Mouse (Mus musculus): Measurements from ENCODE around the gene Usp15.

Usp15 gene

GRCm38 (mm10) chr10:123091737-123092136 is 105.1 kb downstream of the Usp15 start:
- no peak for TF ChIP-seq GATA4 (IDR thresholded peaks at IDR 0.05; ENCODE audit: insufficient replicate concordance, low read length)

DNA sequence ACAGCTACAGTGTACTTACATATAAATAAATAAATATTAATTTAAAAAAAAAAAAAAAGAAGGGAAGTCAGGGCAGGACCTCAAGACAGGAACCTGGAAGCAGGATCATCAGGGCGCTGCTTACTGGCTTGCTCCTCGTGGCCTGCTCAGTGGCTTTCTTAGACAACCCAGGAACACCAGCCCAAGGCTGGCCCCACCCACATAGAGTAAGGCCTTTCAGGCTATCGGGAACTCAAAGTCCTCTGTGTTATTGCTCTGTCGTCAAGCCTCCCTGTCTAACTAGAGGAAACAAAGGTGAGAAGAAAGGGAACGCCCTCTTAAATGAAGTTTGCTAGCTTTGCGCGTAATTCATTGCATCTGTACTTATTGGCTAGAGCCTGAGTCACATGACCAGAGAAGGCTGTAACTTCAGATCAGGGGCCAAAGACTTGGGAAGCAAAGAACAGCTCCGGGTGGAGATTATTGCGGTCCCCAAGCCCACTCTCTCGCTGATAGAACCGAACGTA is 107.3 kb downstream of the Usp15 start:
- TF ChIP-seq GATA4 (IDR thresholded peaks at IDR 0.05; ENCODE audit: insufficient replicate concordance, low read length) = no peak

GRCm38 (mm10) chr10:123086847-123087246 is 109.9 kb downstream of the Usp15 start:
- TF ChIP-seq GATA4 (IDR thresholded peaks at IDR 0.05; ENCODE audit: insufficient replicate concordance, low read length) = no peak

DNA sequence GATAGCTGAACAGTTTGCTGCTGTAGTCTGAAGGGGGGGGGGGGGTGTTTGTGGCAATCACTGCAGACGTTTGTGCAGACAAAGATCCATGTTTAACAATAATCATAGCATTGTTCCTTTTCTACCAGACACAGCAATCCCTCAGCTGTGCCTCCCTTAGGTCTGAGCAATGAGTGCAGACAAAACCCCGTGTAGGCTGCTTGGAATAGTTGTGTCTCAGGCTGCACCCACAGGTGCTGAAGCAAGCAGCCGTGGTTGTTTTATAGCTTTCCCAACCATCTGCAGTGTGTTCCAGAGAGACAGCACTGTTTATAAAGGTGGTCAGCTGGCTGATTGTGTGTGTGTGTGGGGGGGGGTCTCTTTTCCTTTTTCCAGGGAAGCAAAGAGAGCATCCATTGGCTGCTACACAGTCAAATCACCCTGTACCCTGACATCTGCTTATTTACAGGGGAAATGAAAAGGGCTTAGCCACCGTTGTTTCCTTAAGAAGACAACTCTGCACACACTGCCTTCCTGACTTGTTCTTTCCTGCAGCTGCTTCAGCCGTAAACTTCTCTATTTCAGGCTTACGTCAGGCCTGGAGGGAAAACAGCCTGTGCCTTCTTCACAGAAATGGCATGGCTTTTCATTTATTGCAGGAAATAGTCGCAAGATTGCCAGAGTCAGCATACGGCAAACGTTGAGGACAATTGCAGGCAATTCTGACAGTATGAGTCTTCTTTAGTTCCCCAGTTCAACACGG is 111.7 kb downstream of the Usp15 start:
- no peak for TF ChIP-seq GATA4 (IDR thresholded peaks at IDR 0.05; ENCODE audit: insufficient replicate concordance, low read length)

DNA sequence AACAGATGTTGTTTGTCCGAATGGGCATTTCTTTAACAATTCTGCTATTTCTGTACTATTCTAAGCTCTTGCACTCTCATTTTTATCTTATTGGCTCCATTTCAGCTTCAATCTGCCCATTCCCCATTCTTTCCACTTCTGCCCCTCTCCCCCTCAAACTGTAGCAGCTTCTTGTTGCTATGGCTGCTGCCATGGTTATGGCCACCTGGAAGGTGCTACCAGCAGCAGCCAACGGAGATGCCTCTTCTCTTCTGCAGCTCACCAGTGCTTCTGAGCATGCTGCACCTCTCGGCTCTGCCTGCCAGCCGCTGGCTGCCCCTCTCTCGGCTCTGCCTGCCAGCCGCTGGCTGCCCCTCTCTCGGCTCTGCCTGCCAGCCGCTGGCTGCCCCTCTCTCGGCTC is 112.5 kb downstream of the Usp15 start:
- TF ChIP-seq GATA4 (IDR thresholded peaks at IDR 0.05; ENCODE audit: insufficient replicate concordance, low read length) = no peak

- TF ChIP-seq GATA4 (IDR thresholded peaks at IDR 0.05; ENCODE audit: insufficient replicate concordance, low read length) = 0 out of 2 replicates have a peak, but pooled peaks have one; percentile 31
Observed at GRCm38 (mm10) chr10:123076245-123077023, 120.4 kb downstream of the Usp15 start, which contains the start of gene Mon2. Gene Mon2 (minus strand): TSS chr10:123076505.

DNA sequence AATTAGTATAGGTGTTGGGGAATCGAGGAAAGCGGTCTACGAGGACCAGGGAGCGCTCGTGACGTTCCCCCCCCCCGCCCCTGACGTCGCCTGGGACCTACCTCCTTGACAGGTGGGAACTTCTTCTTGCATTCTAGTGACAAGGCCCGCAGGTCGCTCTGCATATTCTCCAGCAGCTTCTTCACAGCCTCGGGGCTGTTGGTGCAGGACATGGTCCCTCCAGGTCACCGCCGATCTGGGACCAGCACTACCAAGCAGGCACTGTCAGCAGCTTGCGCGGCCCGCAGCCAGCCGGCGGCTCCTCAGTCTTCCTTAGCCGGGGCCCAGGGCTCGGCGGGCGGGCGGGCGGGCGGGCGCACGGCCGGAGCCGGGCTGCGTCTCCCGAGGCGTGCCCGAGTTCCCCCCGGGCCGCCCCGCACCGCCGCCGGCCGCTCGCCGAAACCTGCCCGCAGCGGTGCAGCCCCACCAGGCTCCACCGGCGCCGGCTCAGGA is 121.0 kb downstream of the Usp15 start:
- TF ChIP-seq GATA4 (IDR thresholded peaks at IDR 0.05; ENCODE audit: insufficient replicate concordance, low read length) = no peak

GRCm38 (mm10) chr10:123071997-123072396 is 124.8 kb downstream of the Usp15 start:
- no peak for TF ChIP-seq GATA4 (IDR thresholded peaks at IDR 0.05; ENCODE audit: insufficient replicate concordance, low read length)

DNA sequence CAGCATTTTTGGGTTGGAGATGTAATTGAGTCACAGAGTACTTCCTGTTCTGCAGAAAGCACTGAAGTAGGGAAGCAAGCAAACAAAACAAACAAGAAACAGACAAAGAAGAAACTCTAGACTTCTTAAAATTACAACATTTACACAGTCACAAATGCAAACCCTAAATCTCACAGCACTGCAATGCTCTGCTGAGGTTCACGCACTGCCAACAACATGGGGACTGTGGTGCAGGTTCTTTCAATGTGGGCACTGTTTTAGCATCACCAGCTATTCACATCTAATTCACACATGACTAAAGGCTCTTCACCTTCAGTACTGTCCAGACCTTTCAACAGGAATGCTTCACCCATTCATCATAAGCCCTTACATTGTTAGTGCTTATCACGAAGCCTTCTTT is 133.8 kb downstream of the Usp15 start:
- TF ChIP-seq GATA4 (IDR thresholded peaks at IDR 0.05; ENCODE audit: insufficient replicate concordance, low read length) = no peak

DNA sequence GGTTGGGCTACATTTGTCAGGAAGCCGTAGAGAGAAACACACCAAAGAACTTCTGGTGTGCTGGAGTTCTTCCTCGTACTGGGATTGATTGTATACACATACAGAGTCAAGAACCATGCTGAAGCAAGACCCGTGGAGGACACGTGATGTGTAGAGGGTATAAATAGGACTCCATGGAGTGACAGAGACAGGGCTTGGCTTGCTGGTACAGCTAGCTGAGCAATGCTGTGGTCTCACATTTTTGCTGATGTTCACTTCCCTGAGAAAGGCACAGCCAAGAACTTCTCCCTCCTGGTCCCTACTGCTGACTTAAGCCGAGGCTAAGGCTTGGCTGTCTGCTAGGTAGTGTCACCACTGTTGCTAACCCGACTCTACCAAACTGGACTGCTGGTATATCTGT is 136.0 kb downstream of the Usp15 start:
- no peak for TF ChIP-seq GATA4 (IDR thresholded peaks at IDR 0.05; ENCODE audit: insufficient replicate concordance, low read length)

GRCm38 (mm10) chr10:123057082-123057481 is 139.7 kb downstream of the Usp15 start:
- no peak for TF ChIP-seq GATA4 (IDR thresholded peaks at IDR 0.05; ENCODE audit: insufficient replicate concordance, low read length)

GRCm38 (mm10) chr10:123056463-123056862 is 140.3 kb downstream of the Usp15 start:
- no peak for TF ChIP-seq GATA4 (IDR thresholded peaks at IDR 0.05; ENCODE audit: insufficient replicate concordance, low read length)

DNA sequence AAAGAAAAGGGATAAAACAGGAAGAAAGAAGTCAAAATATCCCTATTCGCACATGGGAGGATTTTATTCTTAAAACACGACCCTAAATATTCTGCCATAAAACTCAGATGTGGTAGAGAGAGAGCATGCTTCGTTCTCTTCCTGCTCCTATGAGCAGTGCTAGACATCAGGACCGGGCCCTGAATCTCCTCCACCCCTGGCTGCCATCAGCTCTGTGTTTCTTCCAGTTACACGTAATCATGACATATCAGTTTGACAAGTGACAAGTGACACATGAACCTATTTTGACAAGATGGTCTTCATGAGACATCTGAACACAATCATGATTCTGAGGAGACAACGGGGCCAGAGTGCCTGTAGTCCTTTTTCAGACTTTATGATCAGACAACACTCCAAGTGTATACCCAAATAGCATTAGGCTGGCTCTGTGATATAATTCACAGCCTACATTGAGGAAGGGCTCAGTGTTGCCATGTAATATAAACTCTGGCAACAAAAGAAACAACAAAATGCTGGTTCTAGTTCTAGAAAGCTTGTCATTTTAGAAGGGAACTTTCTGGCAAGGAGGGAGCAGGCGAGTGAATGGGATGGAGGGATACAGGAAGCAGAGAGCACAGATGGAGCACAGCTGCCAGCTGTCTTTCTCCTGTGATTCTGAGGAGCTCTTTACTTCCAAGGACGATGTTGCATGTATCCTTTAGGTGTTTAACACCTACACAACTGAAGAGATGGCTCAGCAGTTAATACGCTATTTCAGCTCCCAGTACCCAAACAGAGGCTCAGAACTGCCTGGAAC is 141.4 kb downstream of the Usp15 start:
- no peak for TF ChIP-seq GATA4 (IDR thresholded peaks at IDR 0.05; ENCODE audit: insufficient replicate concordance, low read length)
